Mouse (Mus musculus) myocyte (in vitro differentiated cells): Measurements from ENCODE around the gene Tex50.

ENCODE experiments used
- CEBPB ChIP-seq: IDR thresholded peaks from 2 replicates; pipeline ENCODE4 v1.6.1; 2011; ENCODE audit warnings: mild to moderate bottlenecking, moderate library complexity; ENCODE audit not compliant: poor library complexity, insufficient read depth, severe bottlenecking
- E2F4 ChIP-seq: IDR thresholded peaks from one replicate; pipeline ENCODE4 v1.6.1; 2011; ENCODE audit warnings: mild to moderate bottlenecking, control low read depth, moderate library complexity; ENCODE audit not compliant: insufficient read depth
- MAX ChIP-seq: IDR thresholded peaks from one replicate; pipeline ENCODE4 v1.6.1; 2011; ENCODE audit warnings: low read depth, mild to moderate bottlenecking, control low read depth
- MYOD1 ChIP-seq, 3 experiments: IDR thresholded peaks; one replicate each; pipeline ENCODE4 v1.6.1; 2011; ENCODE audit warnings: control low read depth in 2 of 3, low read depth in 2 of 3, mild to moderate bottlenecking in 2 of 3, moderate library complexity in 1 of 3; ENCODE audit not compliant: insufficient read length in 2 of 3, control insufficient read depth in 1 of 3
- MYOG ChIP-seq, 3 experiments: IDR thresholded peaks; one replicate each; pipeline ENCODE4 v1.6.1; 2011; ENCODE audit warnings: control low read depth in 2 of 3, low read depth in 2 of 3, mild to moderate bottlenecking in 2 of 3; ENCODE audit not compliant: insufficient read length in 2 of 3, control insufficient read depth in 1 of 3, insufficient read depth in 1 of 3
- POLR2A ChIP-seq: IDR thresholded peaks from one replicate; pipeline ENCODE4 v1.6.1; 2011; ENCODE audit warnings: low read depth, mild to moderate bottlenecking, control low read depth, moderate library complexity; ENCODE audit not compliant: insufficient read length
- POLR2AphosphoS2 ChIP-seq: IDR thresholded peaks from one replicate; pipeline ENCODE4 v1.6.1; 2011; ENCODE audit warnings: low read depth, control low read depth; ENCODE audit not compliant: insufficient read length
- TCF12 ChIP-seq: IDR thresholded peaks from one replicate; pipeline ENCODE4 v1.6.1; 2011; ENCODE audit warnings: mild to moderate bottlenecking, control low read depth; ENCODE audit not compliant: poor library complexity, insufficient read depth, severe bottlenecking
- USF1 ChIP-seq: IDR thresholded peaks from one replicate; pipeline ENCODE4 v1.6.1; 2011; ENCODE audit warnings: low read depth, mild to moderate bottlenecking, control low read depth, moderate library complexity

DNA sequence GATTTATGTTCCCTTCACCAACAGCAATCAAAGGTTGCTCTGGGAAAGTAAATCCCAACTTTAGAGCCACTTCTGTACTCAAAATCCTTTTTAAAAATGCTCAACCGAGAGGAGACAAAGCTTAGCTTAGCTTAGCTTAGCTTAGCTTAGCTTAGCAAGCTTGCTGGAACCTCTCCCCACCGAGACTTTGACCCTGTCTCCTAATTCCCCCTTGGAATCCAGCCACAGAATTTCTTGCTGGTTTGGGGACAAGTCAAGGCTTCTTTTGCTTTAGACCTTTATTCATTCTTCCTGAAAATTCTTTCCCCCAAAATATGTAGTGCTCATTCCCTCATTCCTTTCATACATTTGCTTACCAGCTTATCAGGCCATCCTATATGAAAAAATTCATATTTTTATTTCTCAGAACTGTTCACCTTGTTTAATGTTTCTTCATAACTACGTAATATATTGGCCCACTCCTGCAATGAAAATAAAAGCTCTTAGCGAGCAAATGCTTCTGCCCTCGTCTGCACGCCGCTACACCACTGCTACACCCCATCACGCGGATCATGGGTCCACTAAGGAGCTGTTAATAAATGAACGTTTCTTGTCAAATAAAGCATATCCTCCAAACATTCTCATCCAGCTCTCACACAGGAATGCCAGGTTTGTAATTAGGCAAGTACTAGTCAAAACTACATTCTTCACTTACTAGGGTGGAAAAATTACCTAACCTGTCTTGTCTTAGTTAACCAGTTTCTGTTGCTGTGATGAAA lies 36.3 kb downstream of the Tex50 start:
- TF ChIP-seq POLR2A, result no peak
- no peak for TF ChIP-seq MAX
- no peak for TF ChIP-seq TCF12
- TF ChIP-seq POLR2AphosphoS2, result no peak
- TF ChIP-seq E2F4, result no peak
- TF ChIP-seq MYOG (IDR thresholded peaks at IDR 0.05; ENCODE audit: control insufficient read depth in 1 of 3, insufficient read depth in 1 of 3, insufficient read length in 2 of 3, low read depth in 2 of 3), result no peak
- TF ChIP-seq USF1, result no peak
- no peak for TF ChIP-seq CEBPB
- no peak for TF ChIP-seq MYOD1 (IDR thresholded peaks at IDR 0.05; ENCODE audit: control insufficient read depth in 1 of 3, insufficient read length in 2 of 3, low read depth in 2 of 3)
